Mouse (Mus musculus): ENCODE measurements at regions not wholly inside any gene's neighbourhood (a gene's known extent, or its start where the extent isn't known, plus 50 kb on each side); places are given as distances from the start of the nearest gene placed in this dataset.
"Not testable (repeated sequence)": the region's sequence is repeated elsewhere in the genome, so short reads cannot be mapped to it uniquely, and the experiment has no call there.

GRCm38 (mm10) chr4:89753484-89753883, 74.2 kb downstream of the Dmrta1 start:
- no peak for DNase-seq (ENCODE audit: low read depth, low spot score)

DNA sequence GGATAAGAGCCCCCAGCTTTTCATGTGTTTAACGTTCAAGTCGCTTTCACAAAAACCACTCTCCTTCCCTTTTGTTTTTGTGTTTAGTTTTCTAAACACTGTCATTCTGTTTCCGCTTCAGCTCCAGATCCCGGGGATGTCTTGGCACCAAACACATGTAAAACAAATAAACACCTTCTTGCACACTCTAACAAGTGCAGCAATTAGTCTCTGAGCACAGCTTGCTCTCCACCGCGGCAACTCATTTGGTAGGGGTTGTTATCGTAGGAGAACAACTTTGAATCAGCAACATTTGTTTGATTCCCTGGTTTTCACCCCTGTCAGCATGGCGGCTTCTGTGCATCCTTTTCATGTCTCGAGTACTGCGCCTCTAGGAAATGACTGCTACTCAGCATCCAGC, 97.0 kb downstream of the Dmrta1 start:
- no peak for DNase-seq (ENCODE audit: low read depth, low spot score)

DNA sequence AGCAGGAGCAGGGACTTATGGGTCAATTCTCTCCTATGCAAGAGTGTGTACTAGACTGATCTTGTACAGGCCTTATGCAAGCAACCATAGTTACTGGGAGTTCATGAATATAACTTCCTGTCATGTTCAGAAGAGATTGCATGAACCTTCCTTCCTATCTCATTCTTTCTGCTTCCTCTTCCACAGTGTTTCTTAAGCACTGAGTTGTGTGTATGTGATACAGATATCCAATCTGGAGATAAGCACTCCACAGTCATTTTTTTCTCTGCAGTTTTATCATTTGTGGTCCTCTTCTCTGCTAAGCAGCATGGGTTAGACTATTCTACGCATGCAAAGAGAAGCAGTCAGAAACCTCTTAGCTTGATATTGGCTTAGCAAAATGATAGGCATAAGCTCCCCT, 102.3 kb downstream of the Dmrta1 start:
- no peak for DNase-seq (ENCODE audit: low read depth, low spot score)

GRCm38 (mm10) chr4:89816823-89817222, 137.6 kb downstream of the Dmrta1 start:
- DNase-seq (ENCODE audit: low read depth, low spot score): no peak

GRCm38 (mm10) chr4:89834552-89835206, 155.4 kb downstream of the Dmrta1 start:
- no peak for DNase-seq (ENCODE audit: low read depth, low spot score)

DNA sequence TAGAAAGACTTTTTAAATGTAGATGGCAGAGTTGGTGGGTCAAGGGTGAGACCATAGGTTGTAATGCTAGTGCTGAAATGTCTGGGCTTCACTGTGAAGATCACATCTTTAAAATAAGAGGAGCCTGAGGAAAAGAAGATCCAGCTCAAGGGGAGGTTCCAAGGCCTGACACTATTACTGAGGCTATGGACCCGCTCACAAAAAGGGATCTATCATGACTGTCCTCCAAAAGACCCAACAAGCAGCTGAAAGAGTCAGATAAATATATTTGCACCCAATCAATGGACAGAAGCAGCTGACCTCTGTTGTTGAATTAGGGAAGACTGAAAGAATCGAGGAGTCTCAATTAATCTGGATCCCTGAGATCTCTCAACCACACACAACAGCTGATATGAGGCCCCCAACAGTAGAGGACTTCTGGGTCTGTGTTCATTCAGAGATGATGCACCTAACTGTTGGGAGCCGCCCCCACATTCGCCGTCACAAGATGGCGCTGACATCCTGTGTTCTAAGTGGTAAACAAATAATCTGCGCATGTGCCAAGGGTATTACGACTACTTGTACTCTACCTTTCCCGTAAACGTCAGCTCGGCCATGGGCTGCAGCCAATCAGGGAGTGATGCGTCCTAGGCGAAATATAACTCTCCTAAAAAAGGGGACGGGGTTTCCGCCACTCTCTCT, 196.3 kb downstream of the Dmrta1 start:
- not testable (repeated sequence) for DNase-seq (ENCODE audit: low read depth, low spot score)

GRCm38 (mm10) chr4:89876131-89876530, 196.9 kb downstream of the Dmrta1 start:
- not testable (repeated sequence) for DNase-seq (ENCODE audit: low read depth, low spot score)

DNA sequence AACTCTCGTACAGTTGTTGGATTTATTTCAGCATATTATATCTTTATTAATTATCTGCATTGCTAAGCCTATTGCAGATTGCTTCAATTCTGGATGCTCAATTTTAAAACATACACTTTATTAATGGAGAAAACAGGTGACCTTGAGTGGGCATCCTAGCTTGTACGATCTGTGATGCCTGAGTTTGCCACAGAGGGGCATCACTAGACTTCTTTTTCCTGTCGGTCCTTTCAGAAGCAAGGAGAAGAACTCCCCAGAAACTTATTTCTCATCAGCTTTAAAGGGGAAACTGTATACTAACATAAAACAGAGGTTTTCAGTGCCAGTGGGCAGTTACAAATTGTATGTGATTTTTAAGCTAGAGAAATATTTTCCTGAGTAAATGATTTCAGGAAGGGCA, 201.8 kb downstream of the Dmrta1 start:
- DNase-seq (ENCODE audit: low read depth, low spot score): no peak

DNA sequence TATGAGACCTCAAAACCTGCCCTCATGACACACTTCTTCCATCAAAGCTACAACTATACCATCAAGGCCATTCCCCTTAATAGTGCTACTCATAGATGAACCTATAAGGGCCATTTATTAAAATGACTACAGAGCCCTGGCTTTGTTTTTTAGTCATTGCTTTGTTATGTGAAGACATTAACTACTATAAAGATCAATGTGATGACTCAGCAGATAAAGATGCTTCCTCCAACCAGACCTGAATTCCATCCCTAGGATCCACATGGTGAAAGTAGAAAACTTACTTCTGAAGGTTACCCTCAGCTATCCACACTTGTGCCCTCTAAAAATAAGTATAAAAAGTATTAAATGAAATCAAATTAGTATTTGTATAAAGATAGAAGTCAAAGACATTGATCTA, 230.4 kb downstream of the Dmrta1 start:
- no peak for DNase-seq (ENCODE audit: low read depth, low spot score)

GRCm38 (mm10) chr4:89937673-89938072, 258.4 kb downstream of the Dmrta1 start:
- no peak for DNase-seq (ENCODE audit: low read depth, low spot score)

DNA sequence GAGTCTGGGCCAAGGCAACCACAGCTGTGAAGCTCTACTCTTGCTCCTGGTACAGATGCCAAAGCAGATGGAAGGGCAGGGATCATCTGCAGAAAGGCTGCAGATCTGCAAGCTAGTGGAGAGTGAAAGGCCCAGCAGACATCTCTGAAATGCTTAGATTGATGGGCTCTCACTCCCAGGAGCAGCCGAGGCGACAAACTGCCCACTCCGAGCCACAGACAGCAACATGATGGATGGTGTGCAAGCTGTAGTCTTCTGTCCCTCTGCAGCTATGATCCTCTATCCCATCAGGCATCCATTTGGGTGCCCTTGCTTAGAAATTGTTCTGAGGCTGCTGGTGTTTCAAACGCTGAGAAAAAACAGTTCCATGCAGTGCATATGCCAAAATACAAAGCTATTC, 262.1 kb downstream of the Dmrta1 start:
- peak; percentile 18 for DNase-seq (ENCODE audit: low read depth, low spot score)

GRCm38 (mm10) chr4:89976146-89976545, 242.5 kb upstream of the Zfp352 start:
- no peak for DNase-seq (ENCODE audit: low read depth, low spot score)

DNA sequence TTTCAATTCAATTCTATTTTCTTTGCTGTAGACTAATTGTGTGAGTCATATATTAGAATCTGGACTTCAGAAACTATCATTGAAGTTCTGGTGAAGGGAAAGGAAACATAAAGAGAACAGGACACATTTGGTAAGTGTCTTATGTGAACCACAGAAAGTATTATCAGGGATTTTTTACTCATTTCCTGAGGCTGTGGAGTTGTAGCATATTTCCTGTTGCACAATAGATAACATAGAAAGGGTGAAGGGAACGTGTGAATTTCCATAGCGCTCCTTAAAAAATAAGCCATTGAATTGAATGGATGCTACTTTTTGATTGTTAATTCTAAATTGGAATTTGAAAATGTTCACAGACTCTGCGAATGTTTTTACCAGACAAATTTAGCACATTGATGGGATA, 215.2 kb upstream of the Zfp352 start:
- no peak for DNase-seq (ENCODE audit: low read depth, low spot score)

DNA sequence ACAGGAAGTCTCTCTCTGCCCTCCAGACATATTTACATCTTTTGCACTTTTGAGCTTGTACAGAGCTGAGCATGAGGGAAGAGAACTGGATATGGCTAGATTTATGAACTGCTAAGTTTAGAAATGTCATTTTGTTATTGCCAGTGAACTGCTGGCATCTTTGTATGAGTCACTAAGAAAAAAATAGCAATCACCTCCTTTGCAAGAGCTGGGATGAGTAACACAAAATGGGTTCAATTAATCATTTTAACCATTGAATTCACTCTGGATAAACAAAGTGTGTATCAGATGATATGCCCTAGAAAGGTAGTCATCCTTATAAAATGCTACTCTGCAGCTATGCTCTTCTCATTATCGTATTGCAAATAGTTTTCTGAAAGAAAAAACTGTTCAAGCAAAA, 214.7 kb upstream of the Zfp352 start:
- no peak for DNase-seq (ENCODE audit: low read depth, low spot score)

GRCm38 (mm10) chr4:90012723-90013122, 205.9 kb upstream of the Zfp352 start:
- DNase-seq (ENCODE audit: low read depth, low spot score): no peak

DNA sequence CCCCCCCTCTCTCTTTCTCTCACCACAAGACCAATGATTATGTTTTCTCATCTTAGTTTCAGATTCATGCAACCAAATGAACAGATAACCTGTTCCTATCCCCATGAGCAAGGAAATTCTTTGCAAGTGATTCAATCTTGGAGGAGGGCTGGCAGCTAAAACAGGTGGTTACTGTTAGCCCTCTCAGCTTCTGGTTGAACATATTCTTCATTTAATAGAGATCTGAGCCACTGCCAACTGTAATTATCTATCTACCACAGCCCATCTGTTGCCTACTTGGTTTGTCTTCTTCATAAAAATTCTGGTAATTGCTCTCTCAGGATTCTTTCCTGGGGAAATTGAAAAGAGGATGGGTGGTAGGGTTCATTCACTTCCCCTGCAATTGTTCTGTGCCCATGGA, 204.4 kb upstream of the Zfp352 start:
- no peak for DNase-seq (ENCODE audit: low read depth, low spot score)

Measured in mesoderm, embryonic 11.5 days (tissue).